Mouse (Mus musculus) lung, postnatal 0 days (tissue): ENCODE results near the gene Rfx5.

Source experiments
- CTCF ChIP-seq: IDR thresholded peaks from 2 replicates; pipeline ENCODE4 v1.5.1; 2016; ENCODE audit warnings: antibody characterized with exemption, mild to moderate bottlenecking
- EP300 ChIP-seq: IDR thresholded peaks from 2 replicates; pipeline ENCODE4 v1.6.1; 2016; ENCODE audit warnings: antibody characterized with exemption, mild to moderate bottlenecking, control low read depth

DNA sequence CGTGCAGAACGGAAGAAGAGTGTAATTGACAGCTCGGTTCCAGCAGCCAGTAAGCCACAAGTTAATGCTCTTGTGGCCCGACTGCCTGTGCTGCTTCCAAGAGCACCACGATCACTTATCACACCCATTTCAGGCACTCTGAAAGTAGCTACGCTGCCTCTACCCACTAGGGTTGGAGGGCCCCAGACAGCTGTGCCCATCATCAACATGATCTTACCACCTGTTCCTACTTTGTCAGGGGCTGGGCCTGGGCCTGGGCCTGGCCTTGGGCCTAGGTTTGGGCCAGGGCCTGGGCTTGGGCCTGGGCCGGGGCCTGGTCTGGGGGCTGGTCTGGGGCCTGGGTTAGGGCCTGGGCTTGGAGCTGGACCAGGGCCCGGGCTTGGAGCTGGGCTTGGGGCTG is 4.4 kb downstream of the Rfx5 start:
- TF ChIP-seq CTCF (no peak), EP300 (no peak)
